Mouse (Mus musculus) forebrain, postnatal 0 days (tissue): Measurements from ENCODE around the gene Lif. TPM values are rescaled to one million over a fixed set of nuclear protein-coding genes. Genes with fewer than 3 reads are reported as not detected.

Source experiments
- ATAC-seq: fragments of 200-750 bp; cut with Nextera tagmentation; 2 replicates; pipeline ENCODE4 v1.8.0; 2017; ENCODE audit warnings: mild to moderate bottlenecking, moderate library complexity
- DNase-seq: peaks from one replicate; pipeline ENCODE4 v3.0.0-alpha.2; 2015
- H3K27ac ChIP-seq: fragments of 300-500 bp; sonication (generic); 2 replicates; pipeline ENCODE4 v1.5.1; 2014; ENCODE audit warnings: low read depth, mild to moderate bottlenecking, antibody characterized with exemption, low read length, moderate library complexity, mixed read lengths
- H3K27me3 ChIP-seq: fragments of 300-500 bp; sonication (generic); 2 replicates; pipeline ENCODE4 v1.6.1; 2014; ENCODE audit warnings: mild to moderate bottlenecking, low read length, mixed read lengths; ENCODE audit not compliant: insufficient read depth
- H3K36me3 ChIP-seq: fragments of 300-500 bp; sonication (generic); 2 replicates; pipeline ENCODE4 v1.6.1; 2014; ENCODE audit warnings: mild to moderate bottlenecking, moderate library complexity; ENCODE audit not compliant: insufficient read depth
- H3K4me1 ChIP-seq: fragments of 300-500 bp; sonication (generic); 2 replicates; pipeline ENCODE4 v1.6.1; 2014; ENCODE audit warnings: antibody characterized with exemption; ENCODE audit not compliant: insufficient read depth
- H3K4me2 ChIP-seq: fragments of 300-500 bp; sonication (generic); 2 replicates; pipeline ENCODE4 v1.6.1; 2014; ENCODE audit warnings: low read depth, mild to moderate bottlenecking, moderate library complexity
- H3K4me3 ChIP-seq: fragments of 300-500 bp; sonication (generic); 2 replicates; pipeline ENCODE4 v1.5.1; 2014; ENCODE audit warnings: low read depth, low read length, mixed read lengths
- H3K9ac ChIP-seq: fragments of 300-500 bp; sonication (generic); 2 replicates; pipeline ENCODE4 v1.6.1; 2014; ENCODE audit warnings: mild to moderate bottlenecking
- H3K9me3 ChIP-seq: fragments of 300-500 bp; sonication (generic); 2 replicates; pipeline ENCODE4 v1.6.1; 2016; ENCODE audit warnings: low read length
- CTCF ChIP-seq: sonication (generic); IDR thresholded peaks from 2 replicates; pipeline ENCODE4 v1.5.1; 2016; ENCODE audit warnings: antibody characterized with exemption, control low read depth, low read depth
- WGBS: fragments of 180-500 bp; shearing (Covaris S2); extraction: QIAGEN DNeasy Blood & Tissue Kit; methylation state at CpG from one replicate; pipeline ENCODE4 v1.1.7; 2014; 5-methylcytosine and 5-hydroxymethylcytosine counted together
- polyA plus RNA-seq: library from polyadenylated mRNA; unstranded; fragments of >200 nt; fragmentation: Nextera tagmentation; extraction: Ambion mirVana; gene quantifications from 2 replicates; pipeline ENCODE4 v1.2.1, GENCODE M21; 2015
- total RNA-seq: library from RNA; depleted of rRNA; stranded (reverse); fragments of >200 nt; gene quantifications from 2 replicates; pipeline ENCODE4 v1.2.3, GENCODE M21; 2014

Gene Lif
- total and polyA plus RNA-seq, 2 experiments from 2014 or later: 0.22 to 0.43 TPM

GRCm38 (mm10) chr11:4289280-4289679, 31.9 kb downstream of the Lif start:
- no peak for TF ChIP-seq CTCF
- H3K27me3 ChIP-seq: no peaks in the 10 kb centered on the region
- H3K9ac ChIP-seq: no peak overlapping the region
- no peak for DNase-seq
- H3K4me3 ChIP-seq: no peak overlapping the region
- WGBS: 63% methylated on average over 3 of the region's 3 CpGs
- no peaks in the 10 kb centered on the region for H3K9me3 ChIP-seq
- no peaks in the 10 kb centered on the region for H3K4me1 ChIP-seq
- no peak overlapping the region for H3K4me2 ChIP-seq
- ATAC-seq: no peak
- no peak overlapping the region for H3K27ac ChIP-seq
- no peaks in the 10 kb centered on the region for H3K36me3 ChIP-seq

DNA sequence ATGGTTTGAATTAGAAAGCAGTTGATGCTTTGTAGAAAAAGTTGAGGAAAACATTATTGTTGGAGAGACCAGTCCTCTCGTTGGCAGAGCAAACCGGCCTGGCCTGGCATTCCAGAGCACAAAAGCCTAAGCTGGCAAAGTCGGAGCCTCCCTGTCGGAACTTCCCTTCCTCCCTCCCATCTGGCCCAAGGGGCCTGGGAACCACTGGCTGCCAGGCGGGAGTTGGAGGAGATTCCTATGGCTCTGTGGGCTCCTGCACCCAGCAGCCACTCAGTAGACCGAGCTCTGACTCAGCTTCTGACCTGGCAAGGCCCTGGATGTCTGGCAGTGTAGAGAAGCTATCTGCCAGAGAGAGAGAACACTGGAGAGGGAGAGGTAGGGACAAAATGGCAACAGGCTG, 34.3 kb downstream of the Lif start:
- no peak overlapping the region for H3K4me3 ChIP-seq
- no peaks in the 10 kb centered on the region for H3K9me3 ChIP-seq
- H3K9ac ChIP-seq: no peak overlapping the region
- WGBS: 55% methylated on average over 6 of the region's 6 CpGs
- no peaks in the 10 kb centered on the region for H3K27me3 ChIP-seq
- DNase-seq (peak; percentile 45), ATAC-seq (peak; percentile 69)
- no peak for TF ChIP-seq CTCF
- no peaks in the 10 kb centered on the region for H3K4me1 ChIP-seq
- H3K36me3 ChIP-seq: no peaks in the 10 kb centered on the region
- H3K27ac ChIP-seq: no peak overlapping the region
- no peak overlapping the region for H3K4me2 ChIP-seq

- Histone ChIP-seq H3K27ac (no peak overlapping the region), H3K4me1 (no peaks in the 10 kb centered on the region)
- no peak for ATAC-seq
These were observed 35.0 kb downstream of the Lif start for GRCm38 (mm10) chr11:4292224-4292887.

GRCm38 (mm10) chr11:4292888-4293247, 35.5 kb downstream of the Lif start:
- H3K27ac ChIP-seq: no peak overlapping the region
- H3K4me2 ChIP-seq: no peak overlapping the region
- 88% methylated on average over 6 of the region's 6 CpGs for WGBS
- H3K4me3 ChIP-seq: no peak overlapping the region
- no peak for ATAC-seq
- TF ChIP-seq CTCF: no peak
- no peaks in the 10 kb centered on the region for H3K36me3 ChIP-seq
- no peak overlapping the region for H3K9ac ChIP-seq
- H3K27me3 ChIP-seq: no peaks in the 10 kb centered on the region
- H3K9me3 ChIP-seq: no peaks in the 10 kb centered on the region
- no peaks in the 10 kb centered on the region for H3K4me1 ChIP-seq
- no peak for DNase-seq

More at GRCm38 (mm10) chr11:4292224-4292887, 35.0 kb downstream of the Lif start:
- Histone ChIP-seq H3K9ac (no peak overlapping the region), H3K4me3 (no peak overlapping the region), H3K27me3 (no peaks in the 10 kb centered on the region), H3K4me2 (no peak overlapping the region), H3K36me3 (no peaks in the 10 kb centered on the region), H3K9me3 (no peaks in the 10 kb centered on the region)
- DNase-seq: no peak
- TF ChIP-seq CTCF: no peak
- WGBS: 74% methylated on average over 8 of the region's 8 CpGs

DNA sequence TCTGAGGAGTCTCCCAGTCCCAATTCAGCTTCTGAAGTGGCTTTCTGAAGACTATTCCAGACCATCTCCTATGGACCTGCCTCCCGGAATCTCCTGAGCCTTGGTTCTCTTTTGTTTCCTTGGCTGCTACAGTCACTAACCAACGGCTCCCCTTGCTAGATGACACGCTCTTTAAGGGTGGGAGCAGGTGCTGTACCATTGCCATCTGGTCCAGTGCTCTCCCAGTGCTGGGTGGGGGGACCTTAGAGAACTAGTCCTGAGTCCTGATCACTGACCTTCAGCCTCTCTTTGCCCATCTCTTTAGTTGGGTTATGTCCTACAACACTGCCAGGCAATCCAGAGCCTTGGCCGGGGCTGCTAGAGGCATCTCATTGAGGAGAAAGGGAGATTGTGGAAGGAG, 36.1 kb downstream of the Lif start:
- Histone ChIP-seq H3K36me3 (no peaks in the 10 kb centered on the region), H3K4me2 (no peak overlapping the region), H3K27ac (no peak overlapping the region), H3K4me1 (no peaks in the 10 kb centered on the region), H3K9me3 (no peaks in the 10 kb centered on the region), H3K9ac (no peak overlapping the region), H3K27me3 (no peaks in the 10 kb centered on the region), H3K4me3 (no peak overlapping the region)
- ATAC-seq (no peak), DNase-seq (no peak)
- WGBS: 88% methylated on average over 4 of the region's 4 CpGs
- no peak for TF ChIP-seq CTCF

- Histone ChIP-seq H3K4me1 (no peaks in the 10 kb centered on the region), H3K27ac (no peak overlapping the region), H3K36me3 (no peaks in the 10 kb centered on the region), H3K4me3 (no peak overlapping the region), H3K9ac (no peak overlapping the region), H3K4me2 (no peak overlapping the region), H3K9me3 (no peaks in the 10 kb centered on the region), H3K27me3 (no peaks in the 10 kb centered on the region)
- no peak for TF ChIP-seq CTCF
- no peak for DNase-seq
- WGBS: 83% methylated on average over 6 of the region's 6 CpGs
- no peak for ATAC-seq
These were observed 36.7 kb downstream of the Lif start for GRCm38 (mm10) chr11:4294047-4294446.

DNA sequence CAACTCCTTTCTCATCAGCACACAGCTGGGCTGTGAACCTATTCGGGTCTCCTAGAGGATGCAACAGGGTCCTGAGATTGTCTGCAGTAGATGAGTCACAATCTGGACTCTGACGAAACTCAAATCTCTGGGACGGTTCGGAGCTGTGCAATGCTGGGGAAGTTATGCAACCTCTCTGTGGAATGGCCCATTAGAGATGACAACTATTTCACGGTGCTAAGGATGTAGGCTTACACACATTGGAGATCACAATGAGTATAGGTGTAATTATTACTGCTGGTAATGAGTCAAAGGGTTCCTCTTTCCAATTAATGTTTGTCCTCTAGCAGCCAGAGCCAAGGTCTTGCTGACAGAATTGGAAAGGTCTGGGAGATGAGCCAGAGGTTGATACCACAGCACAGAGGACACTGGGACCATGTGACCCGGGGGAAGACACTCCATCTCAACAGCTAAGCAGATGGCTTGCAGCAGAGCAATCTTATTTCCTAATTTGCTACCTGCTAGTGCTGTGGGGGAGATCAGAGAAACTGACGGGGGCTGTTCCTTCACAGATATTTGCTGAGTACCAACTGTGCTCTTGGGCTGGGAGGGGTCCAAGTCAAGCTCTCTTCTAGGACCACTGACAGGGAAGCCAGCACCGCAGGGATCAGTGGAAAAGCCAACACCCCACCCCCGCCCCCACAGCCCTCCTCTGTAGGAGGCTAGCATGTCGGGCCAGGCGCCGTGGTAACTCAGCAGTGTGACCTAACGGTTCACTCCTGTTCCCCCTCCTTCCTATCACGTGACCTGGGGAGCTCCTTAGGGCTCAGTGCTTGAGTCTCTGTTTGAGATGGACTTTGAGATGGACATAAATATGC, 37.4 kb downstream of the Lif start:
- 0 out of 2 replicates have a peak, but pooled peaks have one; percentile 32 for ATAC-seq
- Histone ChIP-seq H3K4me1 (no peaks in the 10 kb centered on the region), H3K4me2 (no peak overlapping the region), H3K4me3 (no peak overlapping the region), H3K9ac (no peak overlapping the region), H3K27me3 (no peaks in the 10 kb centered on the region), H3K27ac (no peak overlapping the region), H3K9me3 (no peaks in the 10 kb centered on the region), H3K36me3 (no peaks in the 10 kb centered on the region)
- DNase-seq: no peak
- TF ChIP-seq CTCF: no peak
- 45% methylated on average over 14 of the region's 14 CpGs for WGBS
